Mouse (Mus musculus) stomach, postnatal 0 days (tissue): Measurements from ENCODE around the gene Wdr72. TPM values are rescaled to one million over a fixed set of nuclear protein-coding genes. Genes with fewer than 3 reads are reported as not detected.

Experiments used
- ATAC-seq: fragments of 200-750 bp; cut with Nextera tagmentation; 2 replicates; pipeline ENCODE4 v1.8.0; 2017; ENCODE audit not compliant: low FRiP score, low TSS enrichment
- DNase-seq: peaks from one replicate; pipeline ENCODE4 v3.0.0-alpha.2; 2016; ENCODE audit warnings: low spot score
- H3K27ac ChIP-seq: fragments of 300-500 bp; sonication (generic); replicated peaks from 2 replicates; pipeline ENCODE4 v1.5.1; 2014; ENCODE audit warnings: mild to moderate bottlenecking, control low read depth
- H3K27me3 ChIP-seq: fragments of 300-500 bp; sonication (generic); 2 replicates; pipeline ENCODE4 v1.6.1; 2014; ENCODE audit warnings: low read length; ENCODE audit not compliant: control insufficient read depth, insufficient read depth
- H3K36me3 ChIP-seq: fragments of 300-500 bp; sonication (generic); 2 replicates; pipeline ENCODE4 v1.6.1; 2014; ENCODE audit warnings: low read length, mixed read lengths; ENCODE audit not compliant: control insufficient read depth, insufficient read depth
- H3K4me1 ChIP-seq: fragments of 300-500 bp; sonication (generic); replicated peaks from 2 replicates; pipeline ENCODE4 v1.6.1; 2014; ENCODE audit warnings: antibody characterized with exemption; ENCODE audit not compliant: control insufficient read depth, insufficient read depth
- H3K4me2 ChIP-seq: fragments of 300-500 bp; sonication (generic); replicated peaks from 2 replicates; pipeline ENCODE4 v1.6.1; 2014; ENCODE audit warnings: low read depth, mild to moderate bottlenecking, control low read depth, moderate library complexity
- H3K4me3 ChIP-seq: fragments of 300-500 bp; sonication (generic); 2 replicates; pipeline ENCODE4 v1.5.1; 2014; ENCODE audit warnings: low read depth, low read length, control low read depth
- H3K9ac ChIP-seq: fragments of 300-500 bp; sonication (generic); 2 replicates; pipeline ENCODE4 v1.6.1; 2014; ENCODE audit warnings: mild to moderate bottlenecking, low read length, control low read depth, mixed read lengths
- H3K9me3 ChIP-seq: fragments of 300-500 bp; sonication (generic); 2 replicates; pipeline ENCODE4 v1.6.1; 2016; ENCODE audit warnings: low read length; ENCODE audit not compliant: control insufficient read depth
- CTCF ChIP-seq: IDR thresholded peaks from 2 replicates; pipeline ENCODE4 v1.5.1; 2016; ENCODE audit warnings: antibody characterized with exemption, low read depth, mild to moderate bottlenecking, moderate library complexity
- EP300 ChIP-seq: optimal IDR thresholded peaks from 2 replicates; pipeline ENCODE3; 2016; ENCODE audit warnings: antibody characterized with exemption
- WGBS: fragments of 180-500 bp; shearing (Covaris S2); extraction: QIAGEN DNeasy Blood & Tissue Kit; methylation state at CpG from one replicate; pipeline ENCODE4 v1.1.7; 2014; 5-methylcytosine and 5-hydroxymethylcytosine counted together
- polyA plus RNA-seq: library from polyadenylated mRNA; unstranded; fragments of >200 nt; fragmentation: Nextera tagmentation; extraction: Ambion mirVana; gene quantifications from 2 replicates; pipeline ENCODE4 v1.2.1, GENCODE M21; 2015

The Wdr72 gene
- polyA plus RNA-seq, 1 experiment from 2014 or later = 0.85 TPM

GRCm38 (mm10) chr9:74328821-74329220 is 218.7 kb downstream of the Wdr72 start:
- Histone ChIP-seq H3K27ac (no peak overlapping the region), H3K36me3 (no peaks in the 10 kb centered on the region), H3K4me3 (no peak overlapping the region), H3K4me2 (no peak overlapping the region), H3K4me1 (no peaks in the 10 kb centered on the region), H3K9me3 (no peaks in the 10 kb centered on the region), H3K9ac (no peak overlapping the region), H3K27me3 (no peaks in the 10 kb centered on the region)
- TF ChIP-seq CTCF = no peak
- no peak for TF ChIP-seq EP300
- WGBS = 66% methylated on average over 5 of the region's 5 CpGs
- ATAC-seq (no peak), DNase-seq (no peak)

- DNase-seq = no peak
- no peak for TF ChIP-seq CTCF
- no peak for TF ChIP-seq EP300
- no peak overlapping the region for H3K9ac ChIP-seq
- no peaks in the 10 kb centered on the region for H3K27me3 ChIP-seq
- H3K36me3 ChIP-seq = no peaks in the 10 kb centered on the region
- H3K27ac ChIP-seq = no peak overlapping the region
- H3K4me3 ChIP-seq = no peak overlapping the region
- ATAC-seq = no peak; the same call in 1 of the 2 replicates
- 23% methylated on average over 9 of the region's 9 CpGs for WGBS
- no peaks in the 10 kb centered on the region for H3K4me1 ChIP-seq
- no peak overlapping the region for H3K4me2 ChIP-seq
- H3K9me3 ChIP-seq = no peaks in the 10 kb centered on the region
Measured at GRCm38 (mm10) chr9:74330706-74331495, 220.7 kb downstream of the Wdr72 start.

GRCm38 (mm10) chr9:74332321-74332720 is 222.2 kb downstream of the Wdr72 start:
- no peaks in the 10 kb centered on the region for H3K27me3 ChIP-seq
- no peak overlapping the region for H3K4me2 ChIP-seq
- H3K9me3 ChIP-seq = no peaks in the 10 kb centered on the region
- no peak overlapping the region for H3K4me3 ChIP-seq
- DNase-seq = no peak
- no peaks in the 10 kb centered on the region for H3K4me1 ChIP-seq
- no peak overlapping the region for H3K9ac ChIP-seq
- 65% methylated on average over 3 of the region's 3 CpGs for WGBS
- no peak for ATAC-seq
- H3K36me3 ChIP-seq = no peaks in the 10 kb centered on the region
- no peak overlapping the region for H3K27ac ChIP-seq
- TF ChIP-seq CTCF (no peak), EP300 (no peak)

Other genes starting within 250 kb of the Wdr72 start
- gene Unc13c, start 141.4 kb upstream of the Wdr72 start, polyA plus RNA-seq = 0.92 and 0.93 TPM in 2 replicates